In the genomic region with DNA sequence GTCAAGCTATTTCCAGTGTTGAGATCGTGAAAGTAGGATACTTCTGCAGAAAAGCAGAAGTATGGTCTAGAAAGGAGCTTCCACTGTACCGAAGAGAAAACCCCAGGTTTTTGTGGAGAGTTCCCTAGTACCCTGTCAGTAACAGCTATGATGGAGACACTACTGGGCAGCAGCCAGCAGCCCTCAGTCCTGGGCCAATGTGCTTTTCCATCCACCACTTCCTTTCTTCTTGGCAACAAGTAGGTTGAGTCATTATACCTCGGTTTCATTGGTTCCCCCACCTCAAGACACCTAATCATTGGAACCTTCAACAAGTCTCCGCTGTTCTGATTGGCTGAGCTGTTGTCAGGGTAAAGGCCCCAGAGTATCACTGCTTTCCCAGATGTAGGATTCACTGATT, we compare ENCODE assay signal across 20 mouse cellular contexts. TPM values are rescaled to one million over a fixed set of nuclear protein-coding genes. Genes with fewer than 3 reads are reported as not detected.
DNase-seq lines count a peak whose midpoint lies in the region; ATAC-seq and TF ChIP-seq lines count a peak whose summit lies in the region.
"Had no signal": no experiment of that assay in that cellular context is flagged by ENCODE, and none has a peak within 500 bp of the region (broad histone marks: within the 10 kb centered on the region; RNA-seq: fewer than 3 reads in every experiment).

No protein-coding gene starts in this region.

- no peak for ATAC-seq in midbrain, embryonic 11.5 days (ENCODE audit: low FRiP score)
- ATAC-seq in midbrain, postnatal 0 days (ENCODE audit: low FRiP score), result no peak
- peak; percentile 83 for ATAC-seq in granulocyte monocyte progenitor cell, adult 5-6 weeks (replicated peaks; ENCODE audit: poor library complexity, severe bottlenecking)
- ATAC-seq: CD4-positive, CD25-positive, alpha-beta regulatory T cell, adult 4 months; forebrain, embryonic 15.5 days had no signal

- H3K36me3 ChIP-seq in midbrain, embryonic 11.5 days (ENCODE audit: control insufficient read depth, insufficient read depth, low read length), result no peaks in the 10 kb centered on the region
- no peaks in the 10 kb centered on the region for H3K36me3 ChIP-seq in midbrain, postnatal 0 days (ENCODE audit: insufficient read depth, low read length)
- H3K36me3 ChIP-seq: embryonic facial prominence, embryonic 15.5 days; forebrain, embryonic 15.5 days; heart, embryonic 12.5 days; hindbrain, embryonic 15.5 days had no signal

- no peaks in the 10 kb centered on the region for H3K27me3 ChIP-seq in midbrain, embryonic 11.5 days (ENCODE audit: control insufficient read depth, insufficient read depth, low read length)
- no peaks in the 10 kb centered on the region for H3K27me3 ChIP-seq in midbrain, postnatal 0 days (ENCODE audit: insufficient read depth, low read length)
- H3K27me3 ChIP-seq: embryonic facial prominence, embryonic 15.5 days; forebrain, embryonic 15.5 days; heart, embryonic 12.5 days; hindbrain, embryonic 15.5 days had no signal

- no peak overlapping the region for H3K4me2 ChIP-seq in midbrain, embryonic 11.5 days
- H3K4me2 ChIP-seq in midbrain, postnatal 0 days (ENCODE audit: low read depth, low read length, poor library complexity, severe bottlenecking), result no peak overlapping the region
- H3K4me2 ChIP-seq: embryonic facial prominence, embryonic 15.5 days; forebrain, embryonic 15.5 days; heart, embryonic 12.5 days; hindbrain, embryonic 15.5 days had no signal

- WGBS in midbrain, embryonic 11.5 days, result 95% methylated on average over 4 of the region's 4 CpGs
- 90% methylated on average over 4 of the region's 4 CpGs for WGBS in midbrain, postnatal 0 days

- TF ChIP-seq CTCF in midbrain, postnatal 0 days (IDR thresholded peaks at IDR 0.05), result no peak

- H3K27ac ChIP-seq in midbrain, embryonic 11.5 days (ENCODE audit: low read depth, low read length), result no peak overlapping the region
- no peak overlapping the region for H3K27ac ChIP-seq in midbrain, postnatal 0 days (ENCODE audit: low read depth, low read length)
- H3K27ac ChIP-seq: embryonic facial prominence, embryonic 15.5 days; forebrain, embryonic 15.5 days; hindbrain, embryonic 15.5 days had no signal

- H3K4me1 ChIP-seq in midbrain, embryonic 11.5 days (ENCODE audit: control insufficient read depth, insufficient read depth, low read length), result no peaks in the 10 kb centered on the region
- H3K4me1 ChIP-seq in midbrain, postnatal 0 days (ENCODE audit: insufficient read depth, low read length), result no peaks in the 10 kb centered on the region
- H3K4me1 ChIP-seq: embryonic facial prominence, embryonic 15.5 days; forebrain, embryonic 15.5 days; heart, embryonic 12.5 days; hindbrain, embryonic 15.5 days had no signal

- no peaks in the 10 kb centered on the region for H3K9me3 ChIP-seq in midbrain, embryonic 11.5 days (ENCODE audit: control insufficient read depth, low read length)
- H3K9me3 ChIP-seq in midbrain, postnatal 0 days (ENCODE audit: low read length), result no peaks in the 10 kb centered on the region
- H3K9me3 ChIP-seq: embryonic facial prominence, embryonic 15.5 days; forebrain, embryonic 15.5 days; heart, embryonic 12.5 days; hindbrain, embryonic 15.5 days had no signal

- H3K9ac ChIP-seq in midbrain, embryonic 11.5 days (ENCODE audit: low read length), result no peak overlapping the region
- no peak overlapping the region for H3K9ac ChIP-seq in midbrain, postnatal 0 days (replicated peaks; ENCODE audit: low read length, poor library complexity, severe bottlenecking)
- H3K9ac ChIP-seq: embryonic facial prominence, embryonic 15.5 days; forebrain, embryonic 15.5 days; heart, embryonic 12.5 days; hindbrain, embryonic 15.5 days had no signal

- DNase-seq in midbrain, embryonic 11.5 days (ENCODE audit: low spot score, missing footprints), result peak; percentile 66
- no peak for DNase-seq in midbrain, postnatal 0 days (ENCODE audit: low spot score)
- DNase-seq in NIH3T3 (ENCODE audit: low read depth), result peak; percentile 64
- no peak for DNase-seq in heart, adult 11 months
- DNase-seq in kidney, postnatal 36 days, result no peak
- DNase-seq in urinary bladder, postnatal 10 days (ENCODE audit: low spot score), result no peak
- DNase-seq: adrenal gland, adult 8-10 months; adrenal gland, postnatal 36 days; B cell, adult 2 months; cerebellum, adult 2 months; cerebellum, postnatal 10 days; embryo, embryonic 11 days; gastrocnemius, postnatal 10 days had no signal

- H3K4me3 ChIP-seq in midbrain, embryonic 11.5 days (ENCODE audit: low read depth, low read length), result no peak overlapping the region
- no peak overlapping the region for H3K4me3 ChIP-seq in midbrain, postnatal 0 days (ENCODE audit: low read depth, low read length)
- H3K4me3 ChIP-seq: embryonic facial prominence, embryonic 15.5 days; erythroblast, embryonic 14.5 days; forebrain, embryonic 15.5 days; heart, embryonic 12.5 days; hindbrain, embryonic 15.5 days had no signal

RNA-seq across cellular contexts. Expression of a gene that starts 6.9 kb away (rescaled TPM):
- 115 and 122 TPM in 2 replicates for polyA plus RNA-seq in midbrain, embryonic 11.5 days (2014; fragmentation: Nextera tagmentation; extraction: Ambion mirVana)
- 7.4 and 8.9 TPM in 2 replicates for total RNA-seq in midbrain, postnatal 0 days (2014; rRNA removed)
- 3.0 and 4.2 TPM in 2 replicates for polyA plus RNA-seq in midbrain, postnatal 0 days (2015; fragmentation: Nextera tagmentation; extraction: Ambion mirVana)
- 30.5 and 39.4 TPM in 2 replicates for total RNA-seq in granulocyte monocyte progenitor cell, adult 5-6 weeks (2014; fragmentation: Nextera tagmentation)
- total RNA-seq in granulocyte monocyte progenitor cell, adult 5-6 weeks (2017), result 101 and 117 TPM in 2 replicates

RNA-seq across cellular contexts. Expression of a gene that starts 41.6 kb away (rescaled TPM):
- polyA plus RNA-seq in midbrain, embryonic 11.5 days (2014; fragmentation: Nextera tagmentation; extraction: Ambion mirVana), result 1.8 and 2.8 TPM in 2 replicates
- total RNA-seq in midbrain, postnatal 0 days (2014; rRNA removed), result 6.8 and 9.8 TPM in 2 replicates
- polyA plus RNA-seq in midbrain, postnatal 0 days (2015; fragmentation: Nextera tagmentation; extraction: Ambion mirVana), result 0.99 and 1.1 TPM in 2 replicates
- total RNA-seq in granulocyte monocyte progenitor cell, adult 5-6 weeks (2014; fragmentation: Nextera tagmentation), result 0.52 and 6.0 TPM in 2 replicates
- 0.21 and 0.60 TPM in 2 replicates for total RNA-seq in granulocyte monocyte progenitor cell, adult 5-6 weeks (2017)

Comparison
In these comparisons a context has a peak if more than half of its experiments do, and no peak if none do; other contexts are left out.
1. DNase-seq: peak in midbrain, embryonic 11.5 days (single experiment) and NIH3T3 (single experiment); none in midbrain, postnatal 0 days (single experiment), heart, adult 11 months (single experiment), kidney, postnatal 36 days (0 of 2) and urinary bladder, postnatal 10 days (single experiment).